Mouse (Mus musculus) T-helper 2 cell (primary cell): ENCODE measurements around the gene Dapk3.

ENCODE experiments used
- in situ Hi-C: fragments of 300-600 bp; cut with MboI, MseI; formaldehyde crosslinking; loops from one replicate; pipeline ENCODE4 v1.15.1; 2025; ENCODE audit warnings: high pct_unique_total_duplicates

The Dapk3 gene

DNA sequence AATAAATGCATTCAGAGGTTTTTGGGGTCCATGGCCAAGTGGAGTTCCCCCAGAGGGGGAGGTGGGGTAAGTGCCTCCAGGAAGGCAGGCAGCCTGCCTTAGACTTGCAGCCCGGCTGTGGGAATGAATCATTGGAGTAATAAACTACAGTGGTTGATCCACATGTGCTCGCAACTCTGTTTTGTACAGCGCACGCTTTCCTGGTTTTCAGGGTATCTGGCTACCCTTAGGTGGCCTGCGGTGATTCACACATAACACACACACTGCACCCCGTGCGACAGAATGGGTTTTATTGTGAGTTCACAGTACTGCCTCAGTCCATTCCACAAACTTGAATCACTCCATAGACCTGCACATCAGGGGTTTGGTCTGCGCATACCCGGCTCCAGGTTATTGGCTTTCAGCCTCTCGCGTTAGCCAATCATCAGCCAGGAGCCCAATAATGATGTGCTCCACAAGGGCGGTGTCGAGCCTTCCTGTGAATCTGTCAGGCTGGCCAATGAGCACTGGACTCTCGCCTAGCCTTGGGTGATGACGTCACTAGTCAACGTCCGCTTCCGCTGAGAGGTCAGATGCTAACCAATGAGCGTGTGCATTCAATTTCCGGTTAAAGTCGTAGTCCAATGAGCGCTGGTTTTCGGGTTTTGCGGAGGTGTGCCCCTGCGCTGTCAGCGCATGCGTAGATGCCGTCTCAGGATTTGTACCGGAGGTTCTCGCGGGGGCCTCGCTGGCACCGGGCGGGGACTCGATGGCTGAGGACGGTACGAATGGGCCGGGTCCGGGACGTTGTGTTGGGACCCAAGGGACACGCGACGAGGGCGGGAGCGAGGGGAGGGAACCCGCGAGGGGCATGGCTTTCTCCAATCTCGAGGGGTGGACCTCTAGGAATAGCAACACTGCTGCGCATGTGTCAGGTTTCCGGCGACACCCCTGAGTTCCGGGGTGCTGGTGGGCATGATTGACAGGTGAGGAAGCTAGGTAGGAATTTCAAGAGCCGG is at the start of gene Dapk3:
TSS of gene Dapk3 (plus strand) at position 670 of the 998 bp plus-strand sequence.
- in situ Hi-C loops: no loop called here

DNA sequence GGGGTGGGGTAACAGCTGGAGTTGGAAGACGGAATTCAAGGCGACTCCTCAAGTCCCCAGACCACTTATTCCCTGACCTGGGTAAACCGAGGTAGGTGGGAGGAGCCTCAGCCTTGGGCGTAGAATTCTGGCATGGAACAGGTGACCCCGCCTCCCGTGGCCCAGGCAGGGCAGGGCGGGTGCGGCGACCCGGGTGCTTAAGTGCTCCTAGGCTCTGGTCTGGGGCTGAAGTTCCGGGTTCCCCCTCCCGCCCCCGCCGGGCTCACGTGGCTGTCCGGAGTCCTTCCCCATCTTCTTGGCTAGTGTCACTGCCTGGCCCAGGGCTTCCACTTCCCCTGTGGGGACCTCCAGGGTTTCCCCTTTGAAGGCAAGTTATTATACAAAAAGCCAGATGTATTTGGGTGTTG is 48.6 kb upstream of the Dapk3 start:
- in situ Hi-C loops: no loop called here

DNA sequence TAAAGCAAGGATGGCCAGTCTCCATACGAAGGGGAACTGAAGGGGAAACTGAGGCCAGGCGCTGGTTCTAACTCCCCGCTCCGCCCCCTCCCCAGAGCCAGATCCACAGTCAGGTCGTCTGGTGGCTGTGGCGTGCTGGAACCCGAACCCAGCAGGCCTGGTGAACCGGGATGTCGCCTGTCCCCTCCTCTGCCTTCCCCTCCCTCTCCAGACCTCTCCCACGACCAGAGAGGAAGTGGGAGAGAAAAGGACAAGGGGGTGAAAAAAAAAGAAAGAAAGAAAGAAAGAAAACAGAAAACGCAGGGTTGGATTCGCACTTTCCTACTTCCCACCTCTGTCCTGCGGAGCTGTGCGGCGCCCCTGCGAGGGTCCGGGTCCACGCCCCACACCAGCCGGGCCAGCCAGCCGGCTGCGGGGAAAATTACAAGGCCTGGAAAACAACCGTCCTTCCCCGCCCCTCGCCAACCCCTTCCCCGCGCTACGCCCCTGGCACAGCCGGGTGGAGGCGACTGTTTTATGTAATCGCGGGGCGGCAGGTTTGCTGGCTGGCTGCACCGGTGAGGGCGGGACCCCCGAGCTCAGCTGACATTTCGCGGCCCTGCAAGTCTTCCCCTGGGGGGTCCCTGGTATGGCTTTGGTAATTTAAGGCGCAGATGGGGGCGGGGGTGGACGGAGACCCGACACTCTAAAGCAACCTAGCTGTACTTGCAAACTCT is 47.7 kb upstream of the Dapk3 start, which contains the start of gene Zbtb7a:
TSS of gene Zbtb7a (plus strand) at position 255 of the 716 bp plus-strand sequence.
- in situ Hi-C loops: loop anchor here (5.0 kb wide), 1 partner anchor 42 kb away; the partner anchor contains the start of gene Eef2

DNA sequence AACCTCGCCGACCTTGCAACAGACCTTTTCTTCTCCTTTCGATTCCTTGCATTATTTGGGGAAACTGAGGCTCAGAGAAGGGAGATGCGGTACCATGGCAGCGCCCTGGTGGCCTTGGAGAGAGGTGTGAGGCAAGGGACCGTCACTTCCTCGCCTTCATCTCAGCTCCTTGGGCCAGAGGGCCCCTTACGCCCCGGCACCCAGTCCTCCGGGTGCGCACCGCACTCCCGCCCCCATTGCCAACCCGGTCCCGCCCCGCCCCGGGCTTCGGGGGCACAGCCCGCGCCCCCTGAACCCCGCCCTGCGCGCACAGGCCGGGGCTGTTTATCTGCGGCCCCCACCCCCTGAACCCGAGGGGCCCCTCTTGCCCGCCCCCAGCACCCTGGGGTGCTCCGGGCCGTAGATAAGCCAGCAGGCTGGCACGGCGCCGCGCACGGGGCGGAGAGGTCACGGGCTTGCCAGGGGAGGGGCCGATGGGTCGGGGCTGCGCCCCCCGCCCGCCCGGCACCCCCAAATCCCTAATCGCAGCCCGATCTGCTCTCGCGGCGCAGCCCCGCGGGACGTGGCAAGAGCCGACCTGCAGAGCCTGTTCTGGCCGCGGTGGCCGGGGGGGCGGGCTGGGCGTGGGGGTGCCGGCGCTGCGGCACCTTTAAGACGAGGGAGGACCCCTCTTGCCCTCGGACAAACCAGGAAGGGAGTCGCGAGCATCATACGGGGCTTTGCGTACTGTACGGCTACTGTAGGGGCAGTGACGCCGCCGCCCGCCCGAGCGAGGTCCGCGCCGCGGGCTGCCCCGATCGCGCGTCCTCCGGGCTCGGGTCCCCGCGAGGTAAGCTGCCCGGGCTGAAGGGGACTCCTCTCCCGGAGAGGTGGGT is 46.7 kb upstream of the Dapk3 start:
- in situ Hi-C loops: loop anchor here (5.0 kb wide), 1 partner anchor 41 kb away; the partner anchor contains the start of gene Eef2

GRCm38 (mm10) chr10:81136706-81137231 is 46.0 kb upstream of the Dapk3 start:
- in situ Hi-C loops: loop anchor here (5.0 kb wide), 1 partner anchor 41 kb away; the partner anchor contains the start of gene Eef2

DNA sequence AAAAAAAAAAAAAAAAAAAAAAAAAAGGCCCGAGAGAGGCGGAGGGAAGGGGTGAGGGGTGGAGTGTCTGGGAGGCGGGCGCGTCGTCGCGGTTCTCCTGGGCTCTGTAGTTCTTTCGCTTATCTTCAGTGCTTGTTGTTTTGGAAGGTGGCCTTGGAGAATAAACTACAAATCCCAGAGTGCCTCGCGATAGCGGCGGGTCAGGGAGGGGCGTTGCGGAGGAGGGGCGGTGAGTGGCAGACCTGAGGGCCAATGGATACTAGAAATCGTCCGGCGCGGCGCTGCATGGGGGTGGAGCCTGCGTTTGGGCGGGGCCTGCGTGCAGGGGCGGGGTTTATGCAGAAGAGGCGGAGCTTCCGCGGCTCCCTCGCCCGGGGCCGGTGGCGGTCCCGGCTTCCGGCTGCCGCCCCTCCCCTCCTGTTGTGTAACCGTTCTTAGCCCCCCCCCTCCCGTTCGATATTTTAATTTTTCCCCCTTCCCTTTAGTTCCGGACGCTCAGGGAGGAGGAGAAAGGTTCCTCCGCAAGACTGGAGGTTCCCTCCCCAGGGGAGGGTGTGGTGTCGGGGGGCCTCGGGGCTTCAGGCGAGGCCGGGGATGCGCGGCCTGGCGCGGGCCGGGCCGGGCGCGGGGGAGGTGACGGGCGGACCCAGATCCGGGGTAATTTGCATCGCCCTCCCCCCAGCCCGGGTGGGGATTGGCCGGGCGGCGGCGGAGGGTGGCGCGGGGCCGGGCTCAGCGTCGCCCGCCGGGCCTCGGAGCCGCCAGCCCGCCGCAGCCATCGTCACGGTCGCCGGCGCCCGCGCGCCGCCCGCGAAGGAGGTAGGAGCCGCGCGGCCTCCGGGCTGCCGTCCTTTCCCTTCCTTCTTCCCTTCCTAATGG is 45.3 kb upstream of the Dapk3 start:
- in situ Hi-C loops: loop anchor here (5.0 kb wide), 1 partner anchor 40 kb away; the partner anchor contains the start of gene Eef2

- in situ Hi-C loops: loop anchor here (5.0 kb wide), 1 partner anchor 39 kb away; the partner anchor contains the start of gene Eef2
Measured at GRCm38 (mm10) chr10:81138131-81138782, 44.5 kb upstream of the Dapk3 start.

- in situ Hi-C loops: loop anchor here (5.0 kb wide), 1 partner anchor 38 kb away; the partner anchor contains the start of gene Eef2
Measured at GRCm38 (mm10) chr10:81138821-81139528, 43.8 kb upstream of the Dapk3 start.

DNA sequence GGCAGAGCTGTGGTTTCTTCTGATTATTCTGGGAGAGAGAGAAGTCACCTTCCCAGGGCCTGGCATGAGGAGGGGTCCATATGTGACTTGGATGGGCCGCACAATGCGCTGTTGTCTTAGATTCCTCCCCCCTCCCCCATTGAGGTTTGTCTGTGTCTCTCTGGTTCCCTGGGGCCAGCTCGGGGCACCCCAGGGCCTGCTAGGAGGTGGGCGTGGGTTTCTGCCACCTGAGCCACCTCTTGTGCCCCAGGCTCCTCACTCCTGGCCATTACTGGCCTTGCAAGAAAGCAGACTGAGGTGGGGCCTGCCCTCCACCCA is 43.3 kb upstream of the Dapk3 start:
- in situ Hi-C loops: loop anchor here (5.0 kb wide), 1 partner anchor 38 kb away; the partner anchor contains the start of gene Eef2

DNA sequence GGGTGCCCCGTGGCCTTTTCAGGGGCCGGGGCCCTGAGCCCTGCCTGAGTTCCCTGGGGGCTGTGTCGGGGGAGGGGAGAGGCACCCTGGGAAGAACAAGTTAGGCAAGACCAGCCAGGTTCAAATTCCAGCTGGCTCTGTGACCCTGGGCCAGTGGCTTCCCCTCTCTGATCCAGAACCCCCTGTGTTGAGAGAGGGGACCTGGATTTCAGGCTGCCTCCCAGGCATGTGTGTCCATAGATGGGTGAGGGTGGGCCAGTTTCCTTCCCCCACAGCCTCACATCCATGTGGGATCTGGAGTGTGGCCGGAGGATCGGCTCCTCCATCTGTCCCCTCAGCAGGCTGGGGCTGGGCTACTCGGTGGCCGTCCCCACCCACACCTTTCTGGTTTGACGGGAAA is 42.8 kb upstream of the Dapk3 start:
- in situ Hi-C loops: no loop called here

GRCm38 (mm10) chr10:81140717-81141454 is 41.9 kb upstream of the Dapk3 start:
- in situ Hi-C loops: no loop called here

- in situ Hi-C loops: no loop called here
Measured at GRCm38 (mm10) chr10:81141455-81142210, 41.2 kb upstream of the Dapk3 start.

DNA sequence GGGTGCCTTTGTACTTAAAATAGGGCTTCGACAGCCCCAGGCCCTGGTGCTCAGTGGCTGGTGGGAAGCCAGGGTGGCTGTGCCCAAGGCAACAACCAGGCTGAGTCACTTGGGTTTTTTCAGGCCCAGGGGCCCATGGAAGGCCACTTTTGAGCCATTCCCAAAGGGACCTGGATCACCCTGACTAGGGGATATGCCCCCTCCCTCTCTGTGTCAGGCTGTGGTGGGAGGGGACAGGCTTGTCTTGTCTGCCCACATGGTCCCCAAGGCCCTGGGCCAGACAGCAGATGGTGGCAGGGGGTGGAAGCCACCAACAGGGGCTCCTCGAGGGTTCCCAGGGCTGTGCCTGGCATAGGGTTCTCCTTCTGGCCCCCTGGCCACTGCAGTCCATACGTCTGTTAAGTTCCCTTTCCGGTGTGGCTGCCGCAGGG is 40.2 kb upstream of the Dapk3 start:
- in situ Hi-C loops: no loop called here

DNA sequence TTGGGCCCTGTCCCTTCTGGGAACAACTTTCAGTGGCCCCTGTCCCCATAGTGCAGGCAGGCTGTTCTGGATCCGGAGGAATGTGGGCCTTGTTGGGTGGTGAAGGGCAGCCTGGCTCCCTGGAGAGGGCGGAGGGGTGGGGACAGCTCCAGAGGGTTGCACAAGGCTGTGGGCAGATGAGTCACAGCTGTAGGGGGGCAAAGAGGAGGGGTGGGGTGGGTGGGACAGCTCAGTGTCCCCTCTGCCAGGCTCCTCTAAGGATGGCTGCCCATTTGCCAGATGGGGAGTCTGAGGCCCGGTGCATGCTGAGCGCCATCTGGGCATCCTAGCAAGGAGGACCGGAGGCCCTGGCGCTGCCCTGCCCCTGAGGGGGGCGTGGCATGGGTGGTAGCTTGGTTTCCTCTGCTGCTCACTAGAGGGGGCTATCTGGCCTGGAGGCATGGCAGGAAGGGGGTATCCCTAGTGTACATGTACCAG is 39.6 kb upstream of the Dapk3 start:
- in situ Hi-C loops: no loop called here

DNA sequence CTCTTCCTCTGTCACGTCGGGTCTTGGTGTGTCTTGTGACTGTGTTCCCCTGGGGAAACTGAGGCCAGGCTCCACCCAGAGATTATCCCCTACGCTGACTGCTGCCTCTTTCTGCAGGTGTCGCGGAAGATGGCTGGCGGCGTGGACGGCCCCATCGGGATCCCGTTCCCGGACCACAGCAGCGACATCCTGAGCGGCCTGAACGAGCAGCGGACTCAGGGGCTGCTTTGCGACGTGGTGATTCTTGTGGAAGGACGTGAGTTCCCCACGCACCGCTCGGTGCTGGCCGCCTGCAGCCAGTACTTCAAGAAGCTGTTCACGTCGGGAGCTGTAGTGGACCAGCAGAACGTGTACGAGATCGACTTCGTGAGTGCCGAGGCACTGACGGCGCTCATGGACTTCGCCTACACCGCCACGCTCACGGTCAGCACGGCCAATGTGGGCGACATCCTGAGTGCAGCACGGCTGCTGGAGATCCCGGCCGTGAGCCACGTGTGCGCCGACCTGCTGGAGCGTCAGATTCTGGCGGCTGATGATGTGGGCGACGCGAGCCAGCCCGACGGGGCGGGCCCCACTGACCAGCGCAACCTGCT is 38.9 kb upstream of the Dapk3 start:
- in situ Hi-C loops: no loop called here

GRCm38 (mm10) chr10:81144667-81145066 is 38.1 kb upstream of the Dapk3 start:
- in situ Hi-C loops: no loop called here

DNA sequence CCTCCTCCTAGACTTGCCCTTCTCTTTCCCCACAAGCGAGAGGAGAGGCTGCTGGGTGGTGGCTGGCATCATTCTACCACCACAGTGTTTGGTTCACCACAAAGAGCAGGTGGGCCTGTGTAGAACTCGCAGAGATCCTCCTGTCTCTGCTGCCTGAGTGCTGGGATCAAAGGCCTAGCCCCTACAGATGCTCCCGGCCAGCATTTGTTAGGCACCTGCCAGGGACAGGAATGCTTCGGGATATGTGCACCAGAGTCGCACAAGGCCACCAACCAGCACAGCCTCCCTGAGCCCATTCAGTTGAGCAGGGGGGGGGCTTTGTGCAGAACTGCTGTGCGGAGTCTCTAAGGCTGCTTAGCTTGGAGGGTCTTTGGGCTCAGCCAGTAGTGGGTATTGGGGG is 37.5 kb upstream of the Dapk3 start:
- in situ Hi-C loops: no loop called here
